Mouse (Mus musculus): ENCODE results near the gene Stk32c. TPM values are rescaled to one million over a fixed set of nuclear protein-coding genes. Genes with fewer than 3 reads are reported as not detected.

Gene Stk32c
- total and polyA plus RNA-seq, 3 experiments = 0.21 TPM; not detected in 2

- Histone ChIP-seq H3K27me3 (ENCODE audit: control insufficient read depth in 1 of 2, insufficient read depth in 2 of 2, low read length in 2 of 2) (no peaks in the 10 kb centered on the region), H3K4me1 (ENCODE audit: control insufficient read depth in 1 of 2, insufficient read depth in 2 of 2, low read length in 2 of 2) (peaks cover 4 to 17% of the 10 kb centered on the region in 2 experiments), H3K9ac (ENCODE audit: control insufficient read depth, low read depth, low read length, poor library complexity, severe bottlenecking) (no peak overlapping the region), H3K9me3 (replicated peaks; ENCODE audit: insufficient read depth, low read length) (no peaks in the 10 kb centered on the region), H3K36me3 (ENCODE audit: control insufficient read depth in 1 of 2, insufficient read depth in 2 of 2, low read length in 2 of 2) (0 out of 4 replicates have a peak, but pooled peaks cover 0 to 3% of the 10 kb centered on the region in 2 experiments), H3K27ac (ENCODE audit: control insufficient read depth, low read depth, low read length) (no peak overlapping the region), H3K4me3 (ENCODE audit: control insufficient read depth in 1 of 2, insufficient read depth in 1 of 2, low read depth in 2 of 2, low read length in 2 of 2) (no peak overlapping the region), H3K79me2 (ENCODE audit: control insufficient read depth, insufficient read depth, low read length, poor library complexity) (peaks cover 7% of the 10 kb centered on the region; the same call in 1 of the 2 replicates)
- TF ChIP-seq RCOR1 (IDR thresholded peaks at IDR 0.05; ENCODE audit: low read depth, low read length) = no peak
- no peak for TF ChIP-seq MYC (IDR thresholded peaks at IDR 0.05; ENCODE audit: low read depth, low read length)
- TF ChIP-seq HCFC1 (IDR thresholded peaks at IDR 0.05; ENCODE audit: low read depth, low read length) = no peak
- TF ChIP-seq KAT2A (conservative IDR thresholded peaks at IDR 0.05; ENCODE audit: low read depth, low read length) = no peak
- no peak for TF ChIP-seq MYB (IDR thresholded peaks at IDR 0.05; ENCODE audit: low read depth, low read length)
- TF ChIP-seq POLR2AphosphoS2 (IDR thresholded peaks at IDR 0.05; ENCODE audit: low read length) = no peak
- no peak for TF ChIP-seq CHD1 (IDR thresholded peaks at IDR 0.05; ENCODE audit: low read depth, low read length)
- no peak for TF ChIP-seq ZKSCAN1 (IDR thresholded peaks at IDR 0.05; ENCODE audit: low read depth, low read length)
- TF ChIP-seq GABPA (IDR thresholded peaks at IDR 0.05; ENCODE audit: low read depth, low read length) = no peak
- TF ChIP-seq EP300 (IDR thresholded peaks at IDR 0.05; ENCODE audit: low read depth in 1 of 2, low read length in 2 of 2) = no peak
- TF ChIP-seq SIN3A (IDR thresholded peaks at IDR 0.05; ENCODE audit: low read length) = no peak
- no peak for TF ChIP-seq POLR2AphosphoS5 (IDR thresholded peaks at IDR 0.05; ENCODE audit: borderline replicate concordance, low read depth, low read length)
- TF ChIP-seq ZNF384 (IDR thresholded peaks at IDR 0.05; ENCODE audit: low read depth, low read length) = no peak
- TF ChIP-seq UBTF (IDR thresholded peaks at IDR 0.05; ENCODE audit: borderline replicate concordance, insufficient read depth, low read depth, low read length) = no peak
- DNase-seq (ENCODE audit: low read depth, low spot score) = no peak
These were observed 38.8 kb upstream of the Stk32c start for GRCm38 (mm10) chr7:139251881-139252301.

GRCm38 (mm10) chr7:139249406-139250210, 36.5 kb upstream of the Stk32c start:
- Histone ChIP-seq H3K27ac (ENCODE audit: control insufficient read depth, low read depth, low read length) (no peak overlapping the region), H3K9ac (ENCODE audit: control insufficient read depth, low read depth, low read length, poor library complexity, severe bottlenecking) (no peak overlapping the region), H3K9me3 (replicated peaks; ENCODE audit: insufficient read depth, low read length) (no peaks in the 10 kb centered on the region), H3K36me3 (ENCODE audit: control insufficient read depth in 1 of 2, insufficient read depth in 2 of 2, low read length in 2 of 2) (0 out of 4 replicates have a peak, but pooled peaks cover 0 to 3% of the 10 kb centered on the region in 2 experiments), H3K4me3 (ENCODE audit: control insufficient read depth in 1 of 2, insufficient read depth in 1 of 2, low read depth in 2 of 2, low read length in 2 of 2) (peak overlapping the region; percentile 91 to 97; a peak in 3 of 4 replicates), H3K4me1 (ENCODE audit: control insufficient read depth in 1 of 2, insufficient read depth in 2 of 2, low read length in 2 of 2) (peaks cover 4 to 17% of the 10 kb centered on the region in 2 experiments), H3K79me2 (ENCODE audit: control insufficient read depth, insufficient read depth, low read length, poor library complexity) (peaks cover 7% of the 10 kb centered on the region; the same call in 1 of the 2 replicates), H3K27me3 (ENCODE audit: control insufficient read depth in 1 of 2, insufficient read depth in 2 of 2, low read length in 2 of 2) (no peaks in the 10 kb centered on the region)
- peak; percentile 48 for DNase-seq (ENCODE audit: low read depth, low spot score)
- TF ChIP-seq NRF1 (IDR thresholded peaks at IDR 0.05; ENCODE audit: insufficient read depth, low read depth, low read length, poor library complexity, severe bottlenecking) = no peak
- TF ChIP-seq TBP (IDR thresholded peaks at IDR 0.05; ENCODE audit: low read depth, low read length) = no peak
- no peak for TF ChIP-seq POLR2A (IDR thresholded peaks at IDR 0.05; ENCODE audit: control insufficient read depth in 1 of 2, insufficient read depth in 1 of 2, low read depth in 1 of 2, low read length in 2 of 2, poor library complexity in 1 of 2)
- peak; percentile 33; the same call in 1 of the 2 replicates for TF ChIP-seq ETS1 (IDR thresholded peaks at IDR 0.05; ENCODE audit: low read depth, low read length)
- peak; percentile 80 for TF ChIP-seq GATA1 (IDR thresholded peaks at IDR 0.05; ENCODE audit: low read depth, low read length)
- no peak for TF ChIP-seq HCFC1 (IDR thresholded peaks at IDR 0.05; ENCODE audit: low read depth, low read length)
- no peak for TF ChIP-seq NELFE (IDR thresholded peaks at IDR 0.05; ENCODE audit: low read depth, low read length)
- TF ChIP-seq RAD21 (IDR thresholded peaks at IDR 0.05; ENCODE audit: low read depth, low read length) = no peak
- TF ChIP-seq POLR2AphosphoS5 (IDR thresholded peaks at IDR 0.05; ENCODE audit: borderline replicate concordance, low read depth, low read length) = no peak
- peak; percentile 29; the same call in 1 of the 2 replicates for TF ChIP-seq MXI1 (IDR thresholded peaks at IDR 0.05; ENCODE audit: low read depth, low read length)
- TF ChIP-seq EP300 (IDR thresholded peaks at IDR 0.05; ENCODE audit: low read depth in 1 of 2, low read length in 2 of 2) = peak; percentile 50 to 51; a peak in 3 of 4 replicates
- no peak for TF ChIP-seq KAT2A (conservative IDR thresholded peaks at IDR 0.05; ENCODE audit: low read depth, low read length)
- TF ChIP-seq UBTF (IDR thresholded peaks at IDR 0.05; ENCODE audit: borderline replicate concordance, insufficient read depth, low read depth, low read length) = no peak
- no peak for TF ChIP-seq ZNF384 (IDR thresholded peaks at IDR 0.05; ENCODE audit: low read depth, low read length)
- TF ChIP-seq CHD1 (IDR thresholded peaks at IDR 0.05; ENCODE audit: low read depth, low read length) = no peak
- TF ChIP-seq ZKSCAN1 (IDR thresholded peaks at IDR 0.05; ENCODE audit: low read depth, low read length) = no peak
- no peak for TF ChIP-seq JUND (IDR thresholded peaks at IDR 0.05; ENCODE audit: low read depth, low read length)
- TF ChIP-seq CHD2 (IDR thresholded peaks at IDR 0.05; ENCODE audit: low read length) = no peak; the same call in 1 of the 2 replicates
- no peak for TF ChIP-seq ZC3H11A (IDR thresholded peaks at IDR 0.05; ENCODE audit: low read depth, low read length)
- TF ChIP-seq MAZ (IDR thresholded peaks at IDR 0.05; ENCODE audit: low read depth, low read length) = 0 out of 2 replicates have a peak, but pooled peaks have one; percentile 27
- no peak for TF ChIP-seq ZMIZ1 (IDR thresholded peaks at IDR 0.05; ENCODE audit: low read depth, low read length)
- TF ChIP-seq USF1 (IDR thresholded peaks at IDR 0.05; ENCODE audit: low read depth, low read length) = peak; percentile 81

Measured in MEL (cell line).